Mouse (Mus musculus) limb, embryonic 13.5 days (tissue): ENCODE results near the gene Gins1. TPM values are rescaled to one million over a fixed set of nuclear protein-coding genes. Genes with fewer than 3 reads are reported as not detected.
"Not testable (repeated sequence)": the region's sequence is repeated elsewhere in the genome, so short reads cannot be mapped to it uniquely, and the experiment has no call there.

Experiments used
- ATAC-seq: fragments of 200-750 bp; cut with Nextera tagmentation; 2 replicates; pipeline ENCODE4 v1.8.0; 2017; ENCODE audit warnings: low read depth, moderate number of reproducible peaks, moderate TSS enrichment; ENCODE audit not compliant: low FRiP score
- H3K27ac ChIP-seq: fragments of 300-500 bp; sonication (generic); 2 replicates; pipeline ENCODE4 v1.5.1; 2015; ENCODE audit warnings: inconsistent platforms, mild to moderate bottlenecking, moderate library complexity
- H3K27me3 ChIP-seq: fragments of 300-500 bp; sonication (generic); 2 replicates; pipeline ENCODE4 v1.6.1; 2015; ENCODE audit warnings: mild to moderate bottlenecking, inconsistent platforms
- H3K36me3 ChIP-seq: fragments of 300-500 bp; sonication (generic); 2 replicates; pipeline ENCODE4 v1.6.1; 2015; ENCODE audit warnings: inconsistent platforms, mild to moderate bottlenecking, moderate library complexity
- H3K4me1 ChIP-seq: fragments of 300-500 bp; sonication (generic); 2 replicates; pipeline ENCODE4 v1.6.1; 2015; ENCODE audit warnings: inconsistent platforms
- H3K4me2 ChIP-seq: fragments of 300-500 bp; sonication (generic); replicated peaks from 2 replicates; pipeline ENCODE4 v1.6.1; 2015; ENCODE audit warnings: inconsistent platforms, mild to moderate bottlenecking, moderate library complexity
- H3K4me3 ChIP-seq: fragments of 300-500 bp; sonication (generic); 2 replicates; pipeline ENCODE4 v1.5.1; 2015; ENCODE audit warnings: moderate library complexity, mild to moderate bottlenecking, inconsistent platforms
- H3K9ac ChIP-seq: fragments of 300-500 bp; sonication (generic); 2 replicates; pipeline ENCODE4 v1.6.1; 2015; ENCODE audit warnings: mild to moderate bottlenecking, inconsistent platforms
- H3K9me3 ChIP-seq: fragments of 300-500 bp; sonication (generic); 2 replicates; pipeline ENCODE4 v1.6.1; 2016; ENCODE audit warnings: inconsistent platforms
- WGBS: fragments of 180-500 bp; shearing (Covaris S2); methylation state at CpG from one replicate; pipeline ENCODE4 v1.1.7; 2015; 5-methylcytosine and 5-hydroxymethylcytosine counted together
- polyA plus RNA-seq: library from polyadenylated mRNA; unstranded; fragments of >200 nt; fragmentation: Nextera tagmentation; extraction: Ambion mirVana; gene quantifications from 2 replicates; pipeline ENCODE4 v1.2.1, GENCODE M21; 2015

The Gins1 gene
- polyA plus RNA-seq, 1 experiment from 2014 or later: 49.7 TPM

DNA sequence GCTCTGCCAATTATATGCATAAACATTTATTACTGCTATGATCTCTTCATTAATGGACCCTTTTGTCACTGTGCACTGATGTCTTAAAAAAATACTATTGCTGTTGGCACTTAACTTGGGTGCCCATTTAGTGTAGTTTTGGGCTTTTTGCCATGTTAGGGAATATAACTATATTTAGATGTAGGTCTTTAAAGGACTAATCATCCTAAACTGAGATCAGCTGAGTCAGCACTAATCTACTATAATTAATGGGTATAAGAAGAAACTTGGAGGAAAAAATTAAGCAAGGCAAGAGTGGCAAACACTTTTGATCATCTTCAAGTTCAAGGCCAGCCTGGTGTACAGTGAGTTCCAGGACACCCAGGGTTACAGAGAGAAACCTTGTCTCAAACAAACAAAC is 18.9 kb upstream of the Gins1 start:
- H3K4me3 ChIP-seq: no peak overlapping the region
- no peaks in the 10 kb centered on the region for H3K36me3 ChIP-seq
- no peak overlapping the region for H3K4me2 ChIP-seq
- no peaks in the 10 kb centered on the region for H3K27me3 ChIP-seq
- H3K4me1 ChIP-seq: no peaks in the 10 kb centered on the region
- no peak overlapping the region for H3K27ac ChIP-seq
- no peaks in the 10 kb centered on the region for H3K9me3 ChIP-seq
- no peak for ATAC-seq
- no peak overlapping the region for H3K9ac ChIP-seq

DNA sequence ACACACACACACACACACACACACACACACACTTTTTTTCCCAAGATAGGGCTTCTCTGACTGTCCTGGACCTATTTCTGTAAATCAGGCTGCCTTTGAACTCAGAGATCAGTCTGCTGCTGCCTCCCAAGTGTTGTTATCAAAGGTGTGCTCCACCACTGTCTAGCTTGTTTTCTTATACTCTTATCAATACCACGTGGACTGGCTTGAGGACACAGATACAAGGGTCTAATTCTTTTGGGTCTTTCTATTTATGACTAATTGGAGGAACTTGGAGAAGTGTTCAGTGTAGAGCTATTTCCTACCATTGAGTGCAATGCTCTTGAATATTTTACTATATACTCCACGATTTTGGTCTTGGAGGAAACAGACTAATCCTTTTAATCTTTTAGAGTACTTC is 17.8 kb upstream of the Gins1 start:
- Histone ChIP-seq H3K4me2 (no peak overlapping the region), H3K36me3 (no peaks in the 10 kb centered on the region; the same call in 1 of the 2 replicates), H3K9ac (no peak overlapping the region), H3K27ac (no peak overlapping the region), H3K9me3 (no peaks in the 10 kb centered on the region), H3K4me1 (no peaks in the 10 kb centered on the region), H3K27me3 (no peaks in the 10 kb centered on the region), H3K4me3 (no peak overlapping the region)
- WGBS: 86% methylated on average over 2 of the region's 2 CpGs
- no peak for ATAC-seq

GRCm38 (mm10) chr2:150894617-150895267 is 10.5 kb upstream of the Gins1 start:
- Histone ChIP-seq H3K4me3 (no peak overlapping the region), H3K4me2 (no peak overlapping the region), H3K36me3 (no peaks in the 10 kb centered on the region; the same call in 1 of the 2 replicates), H3K9ac (no peak overlapping the region), H3K27ac (no peak overlapping the region), H3K4me1 (peaks cover 4% of the 10 kb centered on the region; the same call in 1 of the 2 replicates), H3K27me3 (no peaks in the 10 kb centered on the region), H3K9me3 (no peaks in the 10 kb centered on the region)
- no peak for ATAC-seq
- WGBS: 92% methylated on average over 2 of the region's 2 CpGs

DNA sequence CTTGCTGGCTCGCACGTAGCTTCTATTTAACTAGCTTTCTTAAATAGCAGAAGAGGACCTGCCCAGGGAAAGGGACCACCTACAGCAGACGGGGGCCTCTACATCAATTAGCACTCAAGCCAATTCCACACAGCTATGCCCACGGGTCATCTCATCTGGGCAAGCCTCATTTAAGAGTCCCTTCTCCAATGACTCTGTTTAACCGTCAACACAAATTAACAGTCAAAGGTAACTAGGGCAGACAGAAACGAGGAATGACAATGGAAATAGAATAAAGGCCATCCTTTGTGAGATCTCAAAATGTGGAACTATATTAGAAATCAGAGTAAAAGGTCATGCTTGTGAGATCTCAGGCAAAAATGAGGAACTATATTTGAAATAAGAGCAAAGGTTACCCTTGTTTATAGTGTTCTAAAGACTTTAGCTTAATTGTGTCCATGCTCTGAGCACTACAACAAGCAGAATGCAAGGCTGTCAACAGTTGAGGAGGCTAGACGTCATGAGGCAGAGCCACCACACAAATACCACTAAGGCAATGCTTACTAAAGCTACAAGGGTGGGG is 9.4 kb upstream of the Gins1 start:
- Histone ChIP-seq H3K4me1 (peaks cover 4% of the 10 kb centered on the region; the same call in 1 of the 2 replicates), H3K27ac (no peak overlapping the region), H3K9me3 (no peaks in the 10 kb centered on the region), H3K36me3 (peaks cover 7% of the 10 kb centered on the region), H3K9ac (no peak overlapping the region), H3K4me2 (no peak overlapping the region), H3K4me3 (no peak overlapping the region), H3K27me3 (no peaks in the 10 kb centered on the region)
- WGBS: 80% methylated on average over 7 of the region's 7 CpGs
- ATAC-seq: no peak

DNA sequence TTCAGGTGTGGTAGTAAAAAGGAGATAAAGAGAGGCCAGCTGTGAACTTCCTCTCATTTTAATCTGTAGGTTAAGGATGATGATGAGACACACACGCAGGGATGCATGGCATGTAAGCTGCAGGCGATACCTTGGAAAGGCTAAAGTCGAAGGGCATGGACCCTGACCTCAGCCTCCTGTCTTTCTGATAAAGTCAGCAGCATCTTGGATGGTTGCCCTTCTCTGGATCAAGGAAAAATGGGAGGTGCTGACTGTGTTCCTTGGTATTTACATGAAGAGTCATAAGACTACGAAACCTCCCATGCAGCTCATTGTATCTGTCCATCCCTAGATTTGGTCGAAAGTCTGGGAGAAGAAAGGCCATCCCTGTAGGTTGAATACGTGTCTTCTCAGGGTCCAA is 4.9 kb upstream of the Gins1 start:
- Histone ChIP-seq H3K9ac (no peak overlapping the region), H3K9me3 (no peaks in the 10 kb centered on the region), H3K27me3 (no peaks in the 10 kb centered on the region), H3K4me3 (no peak overlapping the region), H3K27ac (no peak overlapping the region), H3K36me3 (peaks cover 7% of the 10 kb centered on the region), H3K4me2 (no peak overlapping the region), H3K4me1 (peaks cover 25% of the 10 kb centered on the region)
- no peak for ATAC-seq
- WGBS: 94% methylated on average over 6 of the region's 6 CpGs

GRCm38 (mm10) chr2:150902347-150902746 is 2.9 kb upstream of the Gins1 start:
- H3K9me3 ChIP-seq: no peaks in the 10 kb centered on the region
- no peak for ATAC-seq
- H3K4me2 ChIP-seq: no peak overlapping the region
- H3K27me3 ChIP-seq: no peaks in the 10 kb centered on the region
- WGBS: 88% methylated on average over 8 of the region's 8 CpGs
- H3K9ac ChIP-seq: 0 out of 2 replicates have a peak overlapping the region, but pooled peaks have one; percentile 15
- H3K4me3 ChIP-seq: 0 out of 2 replicates have a peak overlapping the region, but pooled peaks have one; percentile 2
- peaks cover 7% of the 10 kb centered on the region for H3K36me3 ChIP-seq
- peaks cover 25% of the 10 kb centered on the region for H3K4me1 ChIP-seq
- H3K27ac ChIP-seq: no peak overlapping the region

DNA sequence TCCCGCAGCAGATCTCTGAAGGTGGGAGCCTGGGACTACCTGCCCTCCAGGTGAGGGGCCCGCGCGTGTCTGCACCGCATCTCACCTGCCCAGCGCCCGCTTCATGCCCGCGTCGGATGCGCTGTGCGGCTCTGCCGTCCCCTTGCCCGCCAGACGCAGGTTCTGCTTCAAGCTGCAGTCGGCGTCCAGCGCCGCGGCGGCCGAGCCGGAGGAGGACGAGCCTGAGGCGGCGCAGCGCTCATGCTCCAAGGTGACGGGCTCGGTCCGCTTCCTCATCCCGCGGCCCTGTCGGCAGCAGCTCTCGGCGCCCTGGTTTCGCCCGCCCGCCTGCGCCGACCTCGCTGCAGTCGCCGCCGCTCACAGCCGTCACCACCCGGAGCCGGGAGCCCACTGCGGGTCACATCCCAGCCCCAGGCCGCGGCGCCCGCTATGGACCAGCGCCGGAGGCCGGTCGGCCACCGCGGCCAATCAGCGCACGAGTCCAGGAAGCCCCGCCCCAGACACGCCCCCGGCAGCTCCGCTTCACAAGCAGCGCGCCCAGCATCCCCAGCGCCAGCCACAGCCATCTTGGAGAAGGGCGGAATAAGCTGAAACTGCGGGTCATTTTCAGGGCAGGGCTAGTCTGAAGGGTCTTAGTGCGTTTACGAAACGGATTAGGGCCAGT is 796 bp upstream of the Gins1 start, which contains the start of gene Abhd12:
TSS of gene Abhd12 (minus strand) at position 470 of the 664 bp plus-strand sequence.
- ATAC-seq: peak; percentile 98
- peak within 1 kb of the TSS; percentile 89 for H3K27ac ChIP-seq
- H3K9me3 ChIP-seq: no peaks in the 10 kb centered on the region
- H3K4me2 ChIP-seq: peak within 1 kb of the TSS; percentile 91
- H3K4me1 ChIP-seq: peaks cover 20% of the 10 kb centered on the region
- under 1% methylated on average over 72 of the region's 72 CpGs for WGBS
- H3K27me3 ChIP-seq: no peaks in the 10 kb centered on the region
- H3K9ac ChIP-seq: peak within 1 kb of the TSS; percentile 94
- peak within 1 kb of the TSS; percentile 92 for H3K4me3 ChIP-seq
- peaks cover 7% of the 10 kb centered on the region for H3K36me3 ChIP-seq

GRCm38 (mm10) chr2:150908881-150909280 is 3.7 kb downstream of the Gins1 start:
- peak overlapping the region; percentile 72 for H3K4me2 ChIP-seq
- H3K36me3 ChIP-seq, H3K27ac ChIP-seq, H3K4me1 ChIP-seq, ATAC-seq, H3K27me3 ChIP-seq, H3K9me3 ChIP-seq: not testable (repeated sequence)
- 47% methylated on average over 6 of the region's 6 CpGs for WGBS
- H3K4me3 ChIP-seq: peak overlapping the region; percentile 60
- H3K9ac ChIP-seq: 0 out of 2 replicates have a peak overlapping the region, but pooled peaks have one; percentile 35

- H3K27ac ChIP-seq: peak overlapping the region; percentile 82; the same call in 1 of the 2 replicates
- H3K4me2 ChIP-seq: peak overlapping the region; percentile 72
- WGBS: under 1% methylated on average over 35 of the region's 35 CpGs
- 0 out of 2 replicates have a peak, but pooled peaks cover 3% of the 10 kb centered on the region for H3K4me1 ChIP-seq
- peak overlapping the region; percentile 60 for H3K4me3 ChIP-seq
- H3K9me3 ChIP-seq: no peaks in the 10 kb centered on the region
- H3K36me3 ChIP-seq: no peaks in the 10 kb centered on the region
- ATAC-seq: peak; percentile 96
- H3K27me3 ChIP-seq: no peaks in the 10 kb centered on the region
- peak overlapping the region; percentile 73 for H3K9ac ChIP-seq
Measured at GRCm38 (mm10) chr2:150909429-150910039, 4.3 kb downstream of the Gins1 start.

DNA sequence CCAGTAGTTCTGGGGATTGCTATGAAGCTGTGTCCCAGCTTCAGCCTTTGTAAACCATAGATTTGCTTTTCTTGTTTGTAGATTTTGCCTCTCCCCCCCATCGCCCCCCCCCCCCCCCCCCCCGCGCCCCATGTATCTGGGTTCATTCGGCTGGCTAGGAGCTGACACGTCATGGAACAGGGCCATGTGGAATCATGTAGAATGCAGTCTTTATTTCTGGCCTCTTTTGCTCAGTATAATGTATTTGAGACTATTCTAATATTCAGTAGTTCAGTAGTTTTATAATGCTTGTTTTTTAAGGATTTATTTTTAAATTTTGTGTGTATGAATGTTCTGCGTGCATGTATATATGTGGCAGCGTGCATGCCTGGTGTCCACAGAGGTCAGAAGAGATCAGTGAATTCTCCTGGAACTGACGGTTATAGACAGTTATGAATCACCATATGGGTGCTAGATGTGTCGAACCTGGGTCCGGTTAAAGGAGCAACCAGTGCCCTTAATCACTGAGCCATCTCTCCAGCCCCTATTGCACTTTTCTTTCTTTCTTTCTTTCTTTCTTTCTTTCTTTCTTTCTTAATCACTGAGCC is 5.2 kb downstream of the Gins1 start:
- ATAC-seq: no peak
- Histone ChIP-seq H3K9me3 (no peaks in the 10 kb centered on the region), H3K27ac (peak overlapping the region; percentile 52; the same call in 1 of the 2 replicates), H3K9ac (peak overlapping the region; percentile 73), H3K4me1 (0 out of 2 replicates have a peak, but pooled peaks cover 3% of the 10 kb centered on the region), H3K4me3 (peak overlapping the region; percentile 60), H3K4me2 (peak overlapping the region; percentile 72), H3K36me3 (peaks cover 4% of the 10 kb centered on the region; the same call in 1 of the 2 replicates), H3K27me3 (no peaks in the 10 kb centered on the region)
- 33% methylated on average over 8 of the region's 10 CpGs for WGBS

DNA sequence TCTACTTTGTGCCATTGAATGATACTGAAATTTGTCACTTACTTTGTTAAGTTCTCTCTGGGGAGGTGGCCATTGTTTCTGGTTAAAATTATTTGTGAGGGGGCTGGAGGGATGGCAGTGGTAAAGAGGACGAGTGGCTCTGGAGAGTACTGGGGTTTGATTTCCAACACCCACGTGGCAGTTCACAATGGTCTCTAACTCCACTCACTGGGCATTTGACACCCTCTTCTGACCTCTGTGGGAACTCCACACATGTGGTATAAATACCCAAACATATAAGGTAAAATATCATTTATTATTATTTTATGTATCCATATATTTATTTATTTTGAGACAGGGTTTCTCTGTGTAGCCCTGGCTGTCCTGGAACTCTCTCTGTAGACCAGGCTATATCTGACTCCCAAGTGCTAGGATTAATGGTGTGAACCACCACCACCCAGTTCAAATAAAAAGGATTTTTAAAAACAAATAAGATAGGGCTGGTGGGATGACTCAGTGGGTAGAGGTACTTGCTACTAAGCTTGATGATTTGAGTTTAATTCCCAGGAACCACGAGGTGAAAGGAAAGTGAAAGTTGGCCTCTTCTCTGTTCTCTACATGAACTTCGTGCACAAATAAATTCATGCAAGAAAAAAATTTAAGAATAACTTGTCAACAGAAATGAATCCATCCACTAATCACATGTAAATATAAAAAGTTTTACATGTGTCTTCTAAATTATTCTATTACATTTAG is 9.7 kb downstream of the Gins1 start:
- no peak overlapping the region for H3K9ac ChIP-seq
- 77% methylated on average over 4 of the region's 4 CpGs for WGBS
- ATAC-seq: no peak
- H3K27me3 ChIP-seq: no peaks in the 10 kb centered on the region
- no peak overlapping the region for H3K27ac ChIP-seq
- H3K36me3 ChIP-seq: peaks cover 31% of the 10 kb centered on the region
- no peak overlapping the region for H3K4me3 ChIP-seq
- 0 out of 2 replicates have a peak, but pooled peaks cover 3% of the 10 kb centered on the region for H3K4me1 ChIP-seq
- no peaks in the 10 kb centered on the region for H3K9me3 ChIP-seq
- H3K4me2 ChIP-seq: no peak overlapping the region
